Mouse (Mus musculus) CH12.LX (cell line): Measurements from ENCODE around the gene Gm1673.

Experiments used
- CTCF ChIP-seq, 2 experiments: IDR thresholded peaks in 1 of 2; conservative IDR thresholded peaks in 1 of 2; 2 replicates each; pipeline ENCODE4 v1.5.1; 2011 to 2012; ENCODE audit warnings: low read depth in 2 of 2, low read length in 2 of 2, improper control_type of control experiment in 1 of 2, inconsistent platforms in 1 of 2, mild to moderate bottlenecking in 1 of 2, moderate library complexity in 1 of 2
- ELF1 ChIP-seq: IDR thresholded peaks from 2 replicates; pipeline ENCODE4 v1.6.1; 2014; ENCODE audit warnings: low read depth, mild to moderate bottlenecking, inconsistent platforms, low read length, improper control_type of control experiment
- EP300 ChIP-seq: IDR thresholded peaks from 2 replicates; pipeline ENCODE4 v1.6.1; 2011; ENCODE audit warnings: low read length, improper control_type of control experiment
- ETS1 ChIP-seq: conservative IDR thresholded peaks from 2 replicates; pipeline ENCODE4 v1.6.1; 2012; ENCODE audit warnings: low read depth, mild to moderate bottlenecking, inconsistent platforms, low read length, improper control_type of control experiment, moderate library complexity
- JUN ChIP-seq: IDR thresholded peaks from 2 replicates; pipeline ENCODE4 v1.6.1; 2011; ENCODE audit warnings: low read depth, mild to moderate bottlenecking, low read length, improper control_type of control experiment, moderate library complexity; ENCODE audit not compliant: insufficient read depth
- MAFK ChIP-seq: IDR thresholded peaks from 2 replicates; pipeline ENCODE4 v1.6.1; 2011; ENCODE audit warnings: low read length, improper control_type of control experiment; ENCODE audit not compliant: insufficient replicate concordance
- MEF2A ChIP-seq: IDR thresholded peaks from 2 replicates; pipeline ENCODE4 v1.6.1; 2014; ENCODE audit warnings: low read depth, mild to moderate bottlenecking, inconsistent platforms, low read length, improper control_type of control experiment, borderline replicate concordance
- MXI1 ChIP-seq: IDR thresholded peaks from 2 replicates; pipeline ENCODE4 v1.6.1; 2011; ENCODE audit warnings: mild to moderate bottlenecking, low read depth, low read length, improper control_type of control experiment
- NELFE ChIP-seq: IDR thresholded peaks from 2 replicates; pipeline ENCODE4 v1.6.1; 2011; ENCODE audit warnings: low read depth, low read length, improper control_type of control experiment
- POLR2A ChIP-seq: IDR thresholded peaks from 2 replicates; pipeline ENCODE4 v1.6.1; 2011; ENCODE audit warnings: low read depth, mild to moderate bottlenecking, improper control_type of control experiment, low read length
- POLR2AphosphoS2 ChIP-seq: IDR thresholded peaks from 2 replicates; pipeline ENCODE4 v1.6.1; 2011; ENCODE audit warnings: low read depth, low read length, improper control_type of control experiment
- TCF12 ChIP-seq: IDR thresholded peaks from 2 replicates; pipeline ENCODE4 v1.6.1; 2014; ENCODE audit warnings: low read depth, mild to moderate bottlenecking, inconsistent platforms, low read length, improper control_type of control experiment
- ZKSCAN1 ChIP-seq: IDR thresholded peaks from 2 replicates; pipeline ENCODE4 v1.6.1; 2012; ENCODE audit warnings: low read depth, inconsistent platforms, low read length, improper control_type of control experiment, borderline replicate concordance
- ZNF384 ChIP-seq: IDR thresholded peaks from 2 replicates; pipeline ENCODE4 v1.6.1; 2012; ENCODE audit warnings: low read depth, low read length, improper control_type of control experiment, inconsistent platforms

- TF ChIP-seq CTCF (conservative IDR thresholded peaks at IDR 0.05 in 1 of 2, IDR thresholded peaks at IDR 0.05 in 1 of 2; ENCODE audit: low read depth in 2 of 2, low read length in 2 of 2) = no peak
- no peak for TF ChIP-seq POLR2A
- TF ChIP-seq ETS1 = no peak
- TF ChIP-seq ZKSCAN1 = no peak
- no peak for TF ChIP-seq ZNF384
- TF ChIP-seq TCF12 = no peak
- TF ChIP-seq MXI1 = no peak
- TF ChIP-seq EP300 = no peak
- no peak for TF ChIP-seq POLR2AphosphoS2
- no peak for TF ChIP-seq MAFK
- no peak for TF ChIP-seq ELF1
- TF ChIP-seq NELFE = no peak
- TF ChIP-seq JUN = no peak
- no peak for TF ChIP-seq MEF2A
Observed at GRCm38 (mm10) chr5:33955868-33956267, 27.4 kb upstream of the Gm1673 start.
